Mouse (Mus musculus): ENCODE data around the gene Mmp2. TPM values are rescaled to one million over a fixed set of nuclear protein-coding genes. Genes with fewer than 3 reads are reported as not detected.

The Mmp2 gene
- polyA plus RNA-seq, 1 experiment from 2014 or later: 131 TPM

- 69% methylated on average over 18 of the region's 18 CpGs for WGBS
- H3K36me3 ChIP-seq (ENCODE audit: control insufficient read depth, insufficient read depth, low read length): peaks cover 13% of the 10 kb centered on the region; the same call in 1 of the 2 replicates
- no peak overlapping the region for H3K9ac ChIP-seq (ENCODE audit: low read length)
- H3K27me3 ChIP-seq (ENCODE audit: control insufficient read depth, insufficient read depth, low read length): peaks cover 9% of the 10 kb centered on the region; the same call in 1 of the 2 replicates
- H3K4me3 ChIP-seq (ENCODE audit: control insufficient read depth in 1 of 2, insufficient read depth in 1 of 2, low read depth in 1 of 2, low read length in 2 of 2): no peak overlapping the region
- H3K4me1 ChIP-seq (ENCODE audit: control insufficient read depth in 2 of 2, insufficient read depth in 2 of 2, low read length in 2 of 2): peaks cover 3 to 6% of the 10 kb centered on the region in 2 experiments; a peak in 2 of 4 replicates
- H3K27ac ChIP-seq (replicated peaks in 1 of 2; ENCODE audit: control insufficient read depth in 1 of 2, insufficient read depth in 1 of 2, low read depth in 2 of 2, low read length in 2 of 2): no peak overlapping the region
- ATAC-seq (ENCODE audit: insufficient number of reproducible peaks, insufficient read depth, low FRiP score, low read depth): no peak
- H3K4me2 ChIP-seq (ENCODE audit: low read length): no peak overlapping the region
- H3K9me3 ChIP-seq (ENCODE audit: control insufficient read depth, low read length): no peaks in the 10 kb centered on the region
These were observed 26.3 kb downstream of the Mmp2 start for GRCm38 (mm10) chr8:92853188-92853983.

- H3K4me1 ChIP-seq (ENCODE audit: control insufficient read depth in 2 of 2, insufficient read depth in 2 of 2, low read length in 2 of 2): peaks cover 3 to 6% of the 10 kb centered on the region in 2 experiments; a peak in 2 of 4 replicates
- H3K4me3 ChIP-seq (ENCODE audit: control insufficient read depth in 1 of 2, insufficient read depth in 1 of 2, low read depth in 1 of 2, low read length in 2 of 2): peak overlapping the region in 1 of 2 experiments; percentile 63; a peak in 3 of 4 replicates
- ATAC-seq (ENCODE audit: insufficient number of reproducible peaks, insufficient read depth, low FRiP score, low read depth): no peak
These were observed 27.6 kb downstream of the Mmp2 start for GRCm38 (mm10) chr8:92854673-92855072.

GRCm38 (mm10) chr8:92855171-92855894 lies 28.2 kb downstream of the Mmp2 start, which contains the start of gene Lpcat2:
Lpcat2 (plus strand) TSS chr8:92855339.
- Histone ChIP-seq H3K4me2 (ENCODE audit: low read length) (peak within 1 kb of the TSS; percentile 91), H3K4me3 (ENCODE audit: control insufficient read depth in 1 of 2, insufficient read depth in 1 of 2, low read depth in 1 of 2, low read length in 2 of 2) (peak within 1 kb of the TSS; percentile 55 to 63), H3K9me3 (ENCODE audit: control insufficient read depth, low read length) (no peaks in the 10 kb centered on the region), H3K27ac (replicated peaks in 1 of 2; ENCODE audit: control insufficient read depth in 1 of 2, insufficient read depth in 1 of 2, low read depth in 2 of 2, low read length in 2 of 2) (no peak within 1 kb of the TSS), H3K9ac (ENCODE audit: low read length) (peak within 1 kb of the TSS; percentile 72), H3K27me3 (ENCODE audit: control insufficient read depth, insufficient read depth, low read length) (peaks cover 9% of the 10 kb centered on the region; the same call in 1 of the 2 replicates), H3K4me1 (ENCODE audit: control insufficient read depth in 2 of 2, insufficient read depth in 2 of 2, low read length in 2 of 2) (peaks cover 2 to 3% of the 10 kb centered on the region in 2 experiments; a peak in 1 of 4 replicates), H3K36me3 (ENCODE audit: control insufficient read depth, insufficient read depth, low read length) (peaks cover 9% of the 10 kb centered on the region; the same call in 1 of the 2 replicates)
- ATAC-seq (ENCODE audit: insufficient number of reproducible peaks, insufficient read depth, low FRiP score, low read depth): 0 out of 2 replicates have a peak, but pooled peaks have one; percentile 52
- under 1% methylated on average over 50 of the region's 50 CpGs for WGBS

More at GRCm38 (mm10) chr8:92854673-92855072, 27.6 kb downstream of the Mmp2 start:
- 67% methylated on average over 3 of the region's 3 CpGs for WGBS
- Histone ChIP-seq H3K27me3 (ENCODE audit: control insufficient read depth, insufficient read depth, low read length) (peaks cover 9% of the 10 kb centered on the region; the same call in 1 of the 2 replicates), H3K4me2 (ENCODE audit: low read length) (peak overlapping the region; percentile 91), H3K9ac (ENCODE audit: low read length) (no peak overlapping the region; the same call in 1 of the 2 replicates), H3K27ac (replicated peaks in 1 of 2; ENCODE audit: control insufficient read depth in 1 of 2, insufficient read depth in 1 of 2, low read depth in 2 of 2, low read length in 2 of 2) (no peak overlapping the region), H3K36me3 (ENCODE audit: control insufficient read depth, insufficient read depth, low read length) (peaks cover 9% of the 10 kb centered on the region; the same call in 1 of the 2 replicates), H3K9me3 (ENCODE audit: control insufficient read depth, low read length) (no peaks in the 10 kb centered on the region)

- peaks cover 2 to 3% of the 10 kb centered on the region in 2 experiments; a peak in 1 of 4 replicates for H3K4me1 ChIP-seq (ENCODE audit: control insufficient read depth in 2 of 2, insufficient read depth in 2 of 2, low read length in 2 of 2)
- H3K27me3 ChIP-seq (ENCODE audit: control insufficient read depth, insufficient read depth, low read length): peaks cover 9% of the 10 kb centered on the region; the same call in 1 of the 2 replicates
These were observed 29.3 kb downstream of the Mmp2 start for GRCm38 (mm10) chr8:92856273-92856986.

GRCm38 (mm10) chr8:92858475-92859182 lies 31.5 kb downstream of the Mmp2 start:
- Histone ChIP-seq H3K9ac (ENCODE audit: low read length) (no peak overlapping the region), H3K4me3 (ENCODE audit: control insufficient read depth in 1 of 2, insufficient read depth in 1 of 2, low read depth in 1 of 2, low read length in 2 of 2) (no peak overlapping the region), H3K27ac (replicated peaks in 1 of 2; ENCODE audit: control insufficient read depth in 1 of 2, insufficient read depth in 1 of 2, low read depth in 2 of 2, low read length in 2 of 2) (no peak overlapping the region), H3K36me3 (ENCODE audit: control insufficient read depth, insufficient read depth, low read length) (no peaks in the 10 kb centered on the region), H3K9me3 (ENCODE audit: control insufficient read depth, low read length) (no peaks in the 10 kb centered on the region), H3K4me1 (ENCODE audit: control insufficient read depth in 2 of 2, insufficient read depth in 2 of 2, low read length in 2 of 2) (peaks cover 2 to 3% of the 10 kb centered on the region in 2 experiments; a peak in 1 of 4 replicates), H3K27me3 (ENCODE audit: control insufficient read depth, insufficient read depth, low read length) (peaks cover 9% of the 10 kb centered on the region; the same call in 1 of the 2 replicates), H3K4me2 (ENCODE audit: low read length) (no peak overlapping the region)
- 85% methylated on average over 14 of the region's 14 CpGs for WGBS
- ATAC-seq (ENCODE audit: insufficient number of reproducible peaks, insufficient read depth, low FRiP score, low read depth): no peak

More at GRCm38 (mm10) chr8:92856273-92856986, 29.3 kb downstream of the Mmp2 start:
- 74% methylated on average over 7 of the region's 7 CpGs for WGBS
- peak overlapping the region; percentile 91 for H3K4me2 ChIP-seq (ENCODE audit: low read length)
- H3K27ac ChIP-seq (replicated peaks in 1 of 2; ENCODE audit: control insufficient read depth in 1 of 2, insufficient read depth in 1 of 2, low read depth in 2 of 2, low read length in 2 of 2): no peak overlapping the region
- H3K9me3 ChIP-seq (ENCODE audit: control insufficient read depth, low read length): no peaks in the 10 kb centered on the region
- no peak overlapping the region for H3K9ac ChIP-seq (ENCODE audit: low read length)
- H3K36me3 ChIP-seq (ENCODE audit: control insufficient read depth, insufficient read depth, low read length): peaks cover 9% of the 10 kb centered on the region; the same call in 1 of the 2 replicates
- no peak for ATAC-seq (ENCODE audit: insufficient number of reproducible peaks, insufficient read depth, low FRiP score, low read depth)
- peak overlapping the region in 1 of 2 experiments; percentile 63; a peak in 3 of 4 replicates for H3K4me3 ChIP-seq (ENCODE audit: control insufficient read depth in 1 of 2, insufficient read depth in 1 of 2, low read depth in 1 of 2, low read length in 2 of 2)

GRCm38 (mm10) chr8:92861977-92862376 lies 34.9 kb downstream of the Mmp2 start:
- no peak overlapping the region for H3K27ac ChIP-seq (replicated peaks in 1 of 2; ENCODE audit: control insufficient read depth in 1 of 2, insufficient read depth in 1 of 2, low read depth in 2 of 2, low read length in 2 of 2)
- WGBS: 81% methylated on average over 1 of the region's 1 CpGs
- no peak overlapping the region for H3K9ac ChIP-seq (ENCODE audit: low read length)
- no peak overlapping the region for H3K4me3 ChIP-seq (ENCODE audit: control insufficient read depth in 1 of 2, insufficient read depth in 1 of 2, low read depth in 1 of 2, low read length in 2 of 2)
- no peaks in the 10 kb centered on the region for H3K36me3 ChIP-seq (ENCODE audit: control insufficient read depth, insufficient read depth, low read length)
- no peaks in the 10 kb centered on the region for H3K9me3 ChIP-seq (ENCODE audit: control insufficient read depth, low read length)
- H3K4me2 ChIP-seq (ENCODE audit: low read length): no peak overlapping the region
- no peaks in the 10 kb centered on the region for H3K4me1 ChIP-seq (ENCODE audit: control insufficient read depth in 2 of 2, insufficient read depth in 2 of 2, low read length in 2 of 2)
- no peaks in the 10 kb centered on the region for H3K27me3 ChIP-seq (ENCODE audit: control insufficient read depth, insufficient read depth, low read length)
- no peak for ATAC-seq (ENCODE audit: insufficient number of reproducible peaks, insufficient read depth, low FRiP score, low read depth)

All from heart, embryonic 14.5 days (tissue).